Mouse (Mus musculus): ENCODE results near the gene Nedd9.

DNA sequence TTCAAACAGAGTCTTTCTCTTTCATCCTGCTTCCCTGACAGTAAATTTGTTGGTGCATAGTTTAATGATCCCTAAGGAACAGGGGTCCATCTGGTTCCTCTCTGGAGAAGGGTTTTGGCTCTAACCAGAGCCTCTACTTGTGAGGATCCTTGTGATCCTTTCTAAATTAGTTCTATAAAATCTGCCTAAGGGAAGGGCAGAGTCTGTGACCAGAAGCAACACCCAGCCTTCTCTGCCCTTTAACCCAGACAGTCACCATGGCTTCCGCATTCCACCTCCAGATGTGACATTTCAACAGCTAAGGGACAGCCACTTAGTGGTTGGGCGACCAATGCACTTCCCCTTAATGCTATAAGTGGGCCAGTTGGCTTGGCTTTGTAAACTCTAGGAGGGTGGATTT lies 20.1 kb downstream of the Nedd9 start:
- TF ChIP-seq EP300 (IDR thresholded peaks at IDR 0.05; ENCODE audit: insufficient read depth, low read depth, low read length) (no peak), CTCF (IDR thresholded peaks at IDR 0.05; ENCODE audit: low read depth, low read length) (no peak), POLR2A (IDR thresholded peaks at IDR 0.05; ENCODE audit: insufficient read depth, low read length) (no peak)

Data from ES-Bruce4 (cell line).